Mouse (Mus musculus): ENCODE data around the gene Gm12248.

DNA sequence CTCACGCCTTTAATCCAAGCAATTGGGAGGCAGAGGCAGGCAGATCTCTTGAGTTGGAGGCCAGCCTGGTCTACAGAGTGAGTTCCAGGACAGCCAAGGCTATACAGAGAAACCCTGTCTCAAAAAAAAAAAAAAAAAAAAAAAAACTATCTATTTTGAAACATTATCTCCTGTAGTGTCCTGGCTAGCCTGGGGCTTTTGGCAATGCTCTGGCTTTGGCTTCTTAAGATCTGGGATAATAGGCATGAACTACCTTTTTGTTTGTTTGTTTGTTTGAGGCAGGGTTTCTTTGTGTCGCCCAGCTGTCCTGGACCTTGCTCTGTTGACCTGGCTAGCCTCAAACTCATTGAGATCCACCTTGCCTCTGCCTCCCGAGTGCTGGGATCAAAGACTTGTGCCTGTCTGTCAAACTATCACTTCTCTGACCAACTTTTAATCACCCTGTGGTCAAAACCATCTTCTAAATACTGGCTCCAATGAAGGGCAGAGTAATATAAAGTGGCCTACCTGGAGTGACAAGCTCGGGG lies 8.3 kb upstream of the Gm12248 start:
- no peak for TF ChIP-seq CTCF (IDR thresholded peaks at IDR 0.05; ENCODE audit: control insufficient read depth, insufficient read depth, insufficient replicate concordance, low read depth, low read length)
- TF ChIP-seq POLR2A (IDR thresholded peaks at IDR 0.05; ENCODE audit: control insufficient read depth, low read depth, low read length): no peak

All from testis, adult 2 months (tissue).